Mouse (Mus musculus): ENCODE data around the gene Tmcc1.

- TF ChIP-seq CTCF (IDR thresholded peaks at IDR 0.05; ENCODE audit: extremely low read depth, insufficient read depth, low read length) (peak; percentile 54), POLR2A (IDR thresholded peaks at IDR 0.05; ENCODE audit: extremely low read depth, insufficient read depth, low read length) (no peak)
Observed at GRCm38 (mm10) chr6:116135971-116136632, 57.2 kb downstream of the Tmcc1 start.
